Mouse (Mus musculus): ENCODE results near the gene Olfr824.
"Not testable (repeated sequence)": the region's sequence is repeated elsewhere in the genome, so short reads cannot be mapped to it uniquely, and the experiment has no call there.

Olfr824 gene

DNA sequence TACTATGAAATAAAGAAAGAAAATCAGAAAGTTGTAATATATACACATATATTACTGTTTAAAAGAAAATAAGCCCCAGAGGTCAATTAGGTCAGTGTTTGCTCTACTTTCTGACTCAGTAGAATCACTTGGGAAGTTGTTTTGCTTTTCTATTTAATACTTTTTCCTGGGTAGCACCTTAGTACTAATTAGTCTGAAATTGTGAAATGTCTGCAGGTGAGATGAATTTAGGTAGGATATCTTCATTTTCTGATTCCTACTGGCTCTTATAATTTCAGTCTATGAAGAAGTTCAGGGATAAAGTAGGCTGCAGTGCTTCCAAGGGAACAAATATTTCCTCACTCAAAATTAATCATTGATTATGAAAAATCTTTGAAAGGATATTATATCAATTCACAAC lies at the start of gene Olfr824:
TSS of gene Olfr824 (minus strand) at position 101 of the 400 bp plus-strand sequence.
- DNase-seq (ENCODE audit: low spot score in 2 of 2): not testable (repeated sequence)

DNA sequence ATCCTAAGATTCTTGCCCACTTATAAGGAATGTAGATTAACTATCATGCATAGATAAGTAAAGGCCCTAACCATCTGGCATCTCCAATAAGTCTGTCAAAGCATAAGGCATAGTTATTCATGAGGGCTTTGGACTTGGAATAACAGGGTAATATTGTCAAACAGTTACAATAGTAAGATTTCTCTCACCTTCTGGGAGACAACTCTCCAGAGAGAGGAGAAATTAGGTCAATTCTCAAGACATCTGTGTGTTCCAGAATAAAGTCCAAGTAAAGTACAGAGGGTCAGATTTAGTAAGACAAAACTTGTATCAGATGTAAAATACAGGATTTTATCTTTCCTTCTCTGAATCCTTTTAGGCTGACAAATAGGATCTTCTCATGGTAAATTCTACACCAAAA lies 36.9 kb upstream of the Olfr824 start, which contains the start of gene Olfr825:
TSS of gene Olfr825 (minus strand) at position 101 of the 400 bp plus-strand sequence.
- DNase-seq (ENCODE audit: low spot score in 2 of 2): no peak

DNA sequence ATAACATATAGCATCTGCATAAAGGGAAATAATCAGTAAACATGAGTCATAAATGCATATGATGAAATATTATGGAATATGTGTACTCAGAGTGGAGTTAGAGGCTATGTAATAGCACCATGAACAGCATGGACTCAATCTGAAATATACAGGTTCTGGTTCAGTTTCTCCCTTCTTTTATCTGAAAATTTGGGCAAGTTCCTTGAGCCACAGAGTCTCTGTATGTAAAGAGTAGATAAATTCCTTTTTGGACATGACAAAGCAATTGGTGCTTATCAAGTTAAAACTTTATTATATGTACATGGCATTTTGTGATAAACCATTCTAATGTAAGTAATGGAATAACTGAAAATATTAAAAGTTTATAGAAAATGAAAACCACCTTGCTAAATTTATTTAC lies 35.4 kb upstream of the Olfr824 start:
- DNase-seq (ENCODE audit: low spot score in 2 of 2): no peak

DNA sequence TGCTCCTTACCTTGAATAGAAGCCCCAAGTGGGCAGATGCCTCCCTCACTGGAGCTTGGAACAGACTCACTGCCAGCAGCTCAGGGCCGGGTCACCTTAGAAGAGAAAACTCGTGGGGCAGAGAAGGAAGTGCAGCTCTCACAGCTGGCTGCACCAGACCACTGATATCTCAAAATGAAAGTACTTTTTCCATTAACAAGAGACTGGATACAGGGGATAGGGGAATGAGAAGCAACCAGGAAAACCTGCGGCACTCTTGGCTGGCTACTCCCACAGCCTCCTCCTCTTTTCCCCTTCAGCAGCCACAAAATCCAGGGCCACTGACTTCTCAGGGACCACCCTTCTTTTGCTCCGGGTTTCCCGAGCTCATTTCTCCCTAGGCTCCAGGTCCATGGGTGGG lies 14.3 kb upstream of the Olfr824 start:
- DNase-seq (ENCODE audit: low spot score in 2 of 2): no peak

DNA sequence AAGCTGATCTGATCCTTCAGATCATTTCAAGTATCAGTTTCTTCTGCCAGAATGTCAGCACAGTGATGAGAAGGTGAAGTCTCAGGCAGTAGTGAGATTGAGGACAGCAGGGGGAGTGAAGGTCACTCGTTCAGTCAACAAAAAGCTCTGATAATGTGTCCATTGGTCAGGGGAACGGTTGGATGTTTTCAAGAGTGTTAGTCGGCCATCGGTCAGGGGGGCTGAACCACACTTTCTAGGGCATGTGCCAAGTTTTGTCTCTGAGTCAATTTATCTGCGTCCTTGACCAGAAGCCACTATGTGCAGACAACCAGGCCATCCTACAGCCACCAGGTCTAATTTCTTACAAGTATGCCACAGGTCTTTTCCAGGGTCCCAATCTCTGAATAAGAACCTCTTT lies 12.7 kb upstream of the Olfr824 start:
- not testable (repeated sequence) for DNase-seq (ENCODE audit: low spot score in 2 of 2)

DNA sequence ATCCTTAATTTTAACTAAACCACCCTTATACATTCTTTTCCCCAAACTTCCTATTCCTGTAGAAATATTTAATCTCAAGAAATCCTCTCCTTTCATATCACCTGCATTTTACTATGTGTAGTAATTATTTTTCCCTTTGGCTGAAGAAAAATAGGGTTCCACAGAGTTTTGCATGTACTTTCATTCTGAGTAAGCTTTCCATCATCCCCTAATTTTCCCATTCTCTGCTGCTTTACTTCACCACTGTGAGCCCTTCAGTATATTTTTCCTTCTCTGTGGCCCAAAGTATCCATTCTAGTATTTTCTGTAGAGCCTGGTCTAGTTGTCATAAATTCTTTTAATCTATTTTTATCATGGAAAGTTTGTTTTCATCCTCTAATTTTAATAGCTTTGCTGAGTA lies 5.0 kb upstream of the Olfr824 start:
- no peak for DNase-seq (ENCODE audit: low spot score in 2 of 2)

DNA sequence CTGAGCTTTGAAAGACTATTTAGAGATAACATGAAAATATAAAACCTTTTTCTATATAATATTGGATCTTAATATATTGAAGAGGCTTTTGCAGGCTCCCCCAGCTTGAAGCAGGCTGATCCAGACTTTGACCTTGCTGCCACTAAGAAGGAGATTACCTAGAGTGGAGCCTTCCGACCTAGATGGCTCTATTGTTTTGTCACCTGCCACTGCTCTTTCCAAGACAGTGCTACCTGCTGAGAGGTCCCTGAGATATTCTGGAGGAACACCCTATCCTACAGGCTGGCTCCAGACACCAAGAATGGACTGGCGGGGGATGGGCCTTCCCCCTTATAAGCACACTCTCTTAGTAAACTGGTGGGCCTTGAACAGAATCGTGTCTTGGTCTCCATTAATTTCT lies 13.8 kb downstream of the Olfr824 start:
- DNase-seq (ENCODE audit: low spot score in 2 of 2): not testable (repeated sequence)

DNA sequence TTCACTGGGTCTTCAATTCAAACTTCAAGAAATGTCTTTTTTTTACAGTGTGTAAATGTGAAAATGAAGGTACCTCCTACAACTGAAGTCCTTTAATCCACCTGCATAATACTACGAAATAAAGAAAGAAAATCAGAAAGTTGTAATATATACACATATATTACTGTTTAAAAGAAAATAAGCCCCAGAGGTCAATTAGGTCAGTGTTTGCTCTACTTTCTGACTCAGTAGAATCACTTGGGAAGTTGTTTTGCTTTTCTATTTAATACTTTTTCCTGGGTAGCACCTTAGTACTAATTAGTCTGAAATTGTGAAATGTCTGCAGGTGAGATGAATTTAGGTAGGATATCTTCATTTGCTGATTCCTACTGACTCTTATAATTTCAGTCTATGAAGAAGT lies 14.5 kb downstream of the Olfr824 start, which contains the start of gene Olfr823:
TSS of gene Olfr823 (minus strand) at position 101 of the 400 bp plus-strand sequence.
- DNase-seq (ENCODE audit: low spot score in 2 of 2): not testable (repeated sequence)

DNA sequence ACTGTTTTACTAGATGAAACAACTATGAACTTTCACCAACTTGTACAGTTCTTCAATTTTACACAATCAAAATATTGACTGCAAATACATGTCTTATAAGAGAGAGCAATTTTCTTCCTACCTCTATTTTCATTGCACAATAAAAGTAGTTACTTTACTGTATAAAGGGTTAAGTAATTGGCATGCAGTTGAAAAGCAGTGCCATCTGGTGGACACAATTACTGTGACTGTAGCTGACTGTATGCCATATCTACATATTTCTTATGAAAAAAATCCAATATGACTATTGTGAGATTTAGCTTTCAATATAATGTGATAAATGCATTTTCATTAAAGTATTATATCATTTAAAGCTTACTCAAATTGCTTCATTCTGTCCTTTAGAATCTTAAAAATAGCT lies 33.7 kb downstream of the Olfr824 start:
- DNase-seq (ENCODE audit: low spot score in 2 of 2): no peak

DNA sequence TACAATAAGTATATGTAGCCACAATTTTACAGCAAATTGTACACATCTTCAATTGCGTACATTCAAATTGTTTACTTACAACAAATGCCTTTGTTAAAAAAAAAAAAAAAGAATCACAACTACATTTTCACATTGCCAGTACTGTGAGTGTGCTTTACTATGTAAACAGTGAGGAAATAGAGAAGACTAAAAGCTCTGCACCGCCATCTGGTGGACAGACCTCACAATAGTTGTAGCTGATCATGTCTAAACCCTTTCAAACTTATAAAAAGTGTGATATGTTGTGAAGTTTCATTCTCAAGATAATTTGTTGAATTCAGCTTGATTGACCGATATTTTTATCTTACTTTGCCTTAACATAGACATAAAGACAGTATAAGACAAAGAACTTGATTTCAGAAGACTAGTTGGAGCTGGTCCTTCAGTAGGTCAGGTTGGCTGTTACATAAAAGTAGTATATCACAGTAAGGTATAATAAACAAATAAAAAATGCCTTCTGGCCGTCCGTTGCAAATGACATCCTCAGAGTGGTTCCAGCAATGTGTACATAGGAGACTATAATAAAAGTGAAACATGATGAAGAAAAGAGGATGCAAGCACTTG lies 36.9 kb downstream of the Olfr824 start:
- DNase-seq (ENCODE audit: low spot score in 2 of 2): no peak

All from spleen, postnatal 36 days (tissue).